Mouse (Mus musculus) left cerebral cortex, postnatal 4 days (tissue): ENCODE measurements at regions not wholly inside any gene's neighbourhood (a gene's known extent, or its start where the extent isn't known, plus 50 kb on each side); places are given as distances from the start of the nearest gene placed in this dataset.
"Not testable (repeated sequence)": the region's sequence is repeated elsewhere in the genome, so short reads cannot be mapped to it uniquely, and the experiment has no call there.

ENCODE experiments used
- DNase-seq: peaks from one replicate; pipeline ENCODE4 v3.0.0-alpha.2; 2022
- intact Hi-C: fragments of 180-260 bp; cut with DNase I; formaldehyde crosslinking; loops from one replicate; pipeline ENCODE4 v1.15.1; 2025

DNA sequence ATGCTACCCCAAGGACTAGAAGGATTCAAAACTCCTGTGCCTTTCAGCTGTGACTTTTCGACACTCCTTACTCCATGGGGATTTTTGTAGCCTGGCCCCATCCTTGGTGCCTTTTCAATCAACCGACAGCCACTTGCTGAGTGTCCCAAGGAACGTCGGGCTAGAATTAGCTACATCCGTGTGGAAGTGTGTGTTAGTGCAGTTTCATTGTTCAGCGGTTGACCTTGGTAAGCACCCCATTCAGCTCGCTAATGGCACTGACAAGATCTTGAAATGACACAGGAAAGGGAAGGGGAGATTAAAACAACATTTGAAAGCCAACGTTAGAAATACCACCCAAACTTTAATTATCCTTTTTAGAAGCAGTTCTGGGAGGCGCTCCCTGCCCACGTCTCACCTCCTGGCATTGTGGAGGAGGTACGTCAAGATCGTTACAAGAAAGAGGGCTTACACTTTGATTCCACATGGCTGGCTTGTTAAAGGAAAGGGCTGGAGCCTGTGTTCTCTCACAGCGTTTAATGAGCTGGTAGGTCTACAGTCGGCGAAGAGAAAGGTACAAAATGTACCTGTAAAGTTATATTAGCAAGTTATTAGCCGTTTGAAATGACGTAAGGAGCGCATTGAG lies 536.4 kb downstream of the Fam19a2 start:
- intact Hi-C loops, result no loop called here
- DNase-seq, result no peak

DNA sequence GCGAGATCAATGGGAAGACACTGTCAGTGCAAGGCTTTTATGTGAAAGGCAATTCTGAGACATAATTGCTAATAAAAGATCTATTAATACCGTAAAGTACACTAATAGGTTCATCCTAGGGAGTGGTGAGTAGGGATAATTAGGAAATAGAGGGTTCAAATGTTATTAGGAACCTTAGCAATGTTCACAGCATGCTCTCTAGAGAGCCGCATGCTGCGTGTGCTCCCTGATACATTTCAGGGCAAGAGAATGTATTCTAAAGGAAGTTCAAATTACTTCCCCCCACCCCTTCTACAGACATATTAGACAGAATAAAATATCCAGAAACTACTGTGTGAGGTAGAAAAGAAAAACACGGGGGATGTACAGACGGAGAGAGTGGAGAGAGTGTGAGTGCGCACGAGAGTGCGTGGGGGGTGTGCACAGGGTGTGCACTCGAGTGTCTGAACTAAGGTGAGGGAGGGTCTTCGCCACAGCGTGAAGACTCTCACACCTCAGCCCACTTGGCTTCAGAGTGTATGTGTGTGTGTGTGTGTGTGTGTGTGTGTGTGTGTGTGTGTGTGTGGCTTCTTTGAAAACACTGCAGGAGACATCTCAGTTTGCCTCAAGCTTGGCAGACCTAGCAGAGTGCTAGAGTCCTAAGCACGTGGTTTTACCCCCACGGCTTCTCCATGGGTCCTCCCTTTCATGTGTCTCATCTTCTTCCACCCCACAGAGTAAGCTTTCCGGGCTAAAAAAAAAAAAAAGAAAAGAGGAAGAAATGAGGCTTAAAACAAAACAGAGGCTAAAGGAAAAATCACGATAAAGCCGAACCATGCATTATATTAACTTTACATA lies 537.1 kb downstream of the Fam19a2 start:
- intact Hi-C loops, result no loop called here
- no peak for DNase-seq

DNA sequence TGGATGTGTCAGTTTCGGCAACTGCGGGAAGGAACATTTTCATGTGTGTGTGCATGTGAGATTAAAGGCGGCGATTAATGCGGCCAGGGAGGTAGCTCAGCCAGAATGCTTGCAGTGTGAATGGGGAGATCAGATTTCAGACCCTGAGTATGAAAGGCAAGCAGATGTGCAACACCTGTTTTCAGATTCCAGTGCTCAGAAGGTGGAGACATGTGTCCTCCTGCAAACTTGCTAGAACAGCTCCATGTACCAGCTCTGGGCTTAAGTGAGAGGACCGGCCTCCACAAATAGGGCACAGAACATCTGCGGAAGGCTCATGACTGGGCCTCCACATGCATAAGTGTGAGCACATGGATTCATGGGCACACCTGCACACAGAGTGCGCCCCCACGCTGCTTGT lies 547.1 kb downstream of the Fam19a2 start:
- intact Hi-C loops, result no loop called here
- DNase-seq, result no peak

DNA sequence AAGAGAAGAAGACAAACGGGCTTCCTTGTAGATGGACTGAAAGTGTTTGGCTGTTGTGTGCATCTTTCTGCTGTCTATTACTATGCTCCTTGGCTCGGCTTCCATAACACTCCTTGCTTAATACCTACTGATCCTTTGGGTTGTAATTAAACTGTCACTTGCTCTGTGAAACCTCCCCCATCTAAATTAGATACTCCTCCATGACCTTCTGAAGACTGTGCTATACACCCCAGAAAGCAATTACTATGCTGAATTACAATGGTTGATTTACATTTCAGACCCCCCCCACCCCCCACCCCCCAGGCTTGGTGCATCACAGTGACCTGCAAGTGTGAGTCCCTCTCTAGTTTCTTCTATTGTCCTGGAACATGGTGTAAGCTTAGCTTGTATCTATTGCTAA lies 549.3 kb downstream of the Fam19a2 start:
- no peak for DNase-seq
- intact Hi-C loops, result no loop called here

DNA sequence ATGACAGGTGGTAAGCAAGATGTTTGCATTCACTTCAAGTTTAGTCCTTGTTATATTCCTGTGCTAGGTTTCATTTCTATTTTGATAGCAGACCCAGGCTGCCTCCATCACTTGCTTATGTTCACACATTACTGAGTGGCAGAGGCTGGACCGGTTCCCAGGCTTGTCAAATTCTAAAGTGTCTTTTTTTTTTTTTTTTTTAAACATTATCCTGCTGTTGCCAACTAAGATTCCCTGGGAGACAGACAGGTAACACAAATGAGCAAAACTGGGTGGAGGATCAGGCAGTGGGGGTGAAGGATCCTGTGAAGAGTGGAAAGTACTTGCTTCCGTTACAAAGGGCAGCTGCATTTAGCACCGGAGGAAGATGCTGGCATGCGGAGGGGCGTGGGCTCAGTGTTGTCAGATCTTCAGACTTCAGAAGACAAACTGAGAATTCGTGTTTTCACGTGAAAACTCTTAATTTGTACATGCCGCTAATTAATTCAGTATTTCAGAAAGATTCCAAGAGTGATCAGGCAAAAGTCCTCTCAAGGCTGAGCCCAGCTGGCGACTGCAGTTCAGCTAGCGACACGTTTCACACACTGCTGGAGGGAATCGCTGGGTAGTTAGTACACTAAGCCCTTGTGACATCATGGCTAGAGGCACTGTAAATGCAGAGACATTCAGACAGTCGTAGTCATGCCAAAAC lies 576.4 kb downstream of the Fam19a2 start:
- intact Hi-C loops, result no loop called here
- DNase-seq, result peak; percentile 4

DNA sequence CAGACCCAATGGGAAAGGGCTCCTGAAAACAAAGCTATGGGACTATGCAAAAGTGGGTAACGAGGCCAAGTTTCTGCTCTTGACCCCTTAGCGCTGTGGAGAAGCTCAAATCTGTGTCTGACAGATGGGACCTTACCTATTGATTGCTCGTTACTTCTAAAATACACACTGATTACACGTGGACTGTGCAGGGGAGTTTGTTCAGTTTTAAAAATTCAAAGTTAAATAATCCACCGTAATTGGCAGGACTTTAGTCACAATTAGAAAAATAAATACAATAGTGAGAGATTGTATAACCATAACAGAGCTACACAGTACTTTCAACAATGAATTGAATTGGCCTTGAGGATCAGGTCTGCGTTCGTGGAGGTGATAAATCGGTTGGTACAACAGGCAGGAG lies 578.3 kb downstream of the Fam19a2 start:
- intact Hi-C loops, result no loop called here
- no peak for DNase-seq

DNA sequence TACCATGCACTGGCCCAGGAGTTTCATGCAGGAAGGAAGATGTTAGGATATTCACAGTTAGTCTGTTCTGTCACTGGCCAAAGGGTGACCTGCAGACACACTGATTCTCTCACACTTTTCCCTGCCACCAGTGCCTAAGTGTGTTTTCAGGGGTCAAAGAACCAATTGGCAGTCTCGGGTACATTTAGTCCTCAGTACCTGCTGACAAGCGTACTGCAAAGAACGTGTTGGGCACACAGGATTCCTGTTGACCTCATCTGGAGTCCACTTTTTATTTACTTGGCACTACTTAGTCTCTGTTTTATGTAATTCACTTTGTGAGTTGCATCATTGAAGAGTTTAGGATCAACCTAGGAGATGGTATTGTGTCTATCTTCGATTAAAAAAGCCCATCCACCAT lies 579.8 kb downstream of the Fam19a2 start:
- no peak for DNase-seq
- intact Hi-C loops, result no loop called here

DNA sequence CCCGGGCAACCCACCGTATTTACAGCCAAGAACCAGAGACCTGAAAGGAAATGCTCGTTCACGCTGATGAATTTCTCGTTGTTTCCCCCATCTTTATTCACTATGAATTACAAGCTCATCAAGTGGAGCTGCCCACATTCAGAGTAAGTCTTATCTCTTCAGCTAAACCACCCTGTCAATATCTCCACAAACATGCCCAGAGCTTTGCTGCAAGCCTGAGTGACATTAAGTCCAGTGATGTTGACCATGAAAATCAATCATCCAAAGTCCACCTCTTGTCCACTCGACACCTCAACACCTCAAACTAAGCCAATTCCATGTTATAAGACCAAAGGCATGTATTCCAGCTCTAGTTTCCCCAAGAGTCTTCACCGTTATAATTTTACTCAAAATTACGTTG lies 582.8 kb downstream of the Fam19a2 start:
- no peak for DNase-seq
- intact Hi-C loops, result no loop called here

DNA sequence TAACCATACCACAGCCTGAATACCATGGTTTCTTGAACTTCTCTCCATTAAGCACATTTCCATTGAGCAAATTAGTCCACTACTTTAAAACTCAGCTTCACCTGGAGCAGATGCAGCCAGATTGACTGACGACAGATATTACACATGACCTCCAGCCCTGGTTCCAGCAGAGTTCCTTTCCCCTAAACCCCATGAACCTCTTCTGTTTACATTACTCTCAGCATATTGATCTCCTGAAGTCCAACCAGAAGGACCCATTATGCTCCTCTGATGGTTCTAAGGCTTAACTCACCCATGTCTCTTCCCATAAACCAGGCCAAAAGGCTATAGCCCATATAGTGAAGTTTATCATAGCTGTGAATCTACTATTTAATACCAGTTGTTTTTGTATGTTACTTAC lies 584.8 kb downstream of the Fam19a2 start:
- intact Hi-C loops, result no loop called here

DNA sequence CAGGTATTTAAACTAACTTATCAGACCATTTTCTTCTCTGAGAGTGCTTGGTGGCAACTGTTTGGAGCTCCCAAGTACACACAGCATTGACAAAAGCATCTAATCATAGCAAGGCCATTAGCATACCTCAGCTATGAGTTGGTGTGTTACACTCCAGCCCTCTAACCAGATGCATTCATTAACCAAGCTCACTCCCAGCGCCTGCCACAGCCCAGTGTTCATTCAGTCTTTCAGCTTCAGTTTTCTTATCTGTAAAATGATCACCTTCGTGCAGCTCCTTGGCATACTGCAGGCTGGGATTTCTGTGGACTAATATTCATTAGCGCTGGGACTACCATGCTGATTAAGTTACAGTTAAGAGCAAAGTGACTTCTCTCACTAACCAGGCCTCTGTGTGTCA lies 611.7 kb downstream of the Fam19a2 start:
- intact Hi-C loops, result no loop called here
- no peak for DNase-seq

More for the DNA sequence above, 584.8 kb downstream of the Fam19a2 start:
- DNase-seq, result no peak

DNA sequence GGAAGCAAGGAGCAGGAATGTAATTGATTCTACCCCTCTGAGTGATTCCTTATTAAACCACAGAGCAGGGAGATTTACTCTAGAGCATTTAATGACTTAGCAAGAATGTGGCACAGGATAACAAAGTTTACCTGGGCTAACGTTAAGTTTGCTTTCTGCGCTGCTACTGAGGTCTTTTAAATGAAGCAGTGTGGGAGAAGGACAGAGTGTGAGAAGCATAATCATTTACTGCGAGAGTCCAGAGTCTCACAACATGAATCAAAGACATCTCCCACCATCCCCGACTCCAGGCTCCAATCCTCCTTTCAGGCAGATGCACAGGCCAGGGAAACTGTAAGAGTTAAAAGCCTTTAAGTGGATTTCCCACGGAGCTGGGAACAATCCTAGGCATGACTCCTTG lies 612.1 kb downstream of the Fam19a2 start:
- intact Hi-C loops, result no loop called here
- DNase-seq, result no peak

DNA sequence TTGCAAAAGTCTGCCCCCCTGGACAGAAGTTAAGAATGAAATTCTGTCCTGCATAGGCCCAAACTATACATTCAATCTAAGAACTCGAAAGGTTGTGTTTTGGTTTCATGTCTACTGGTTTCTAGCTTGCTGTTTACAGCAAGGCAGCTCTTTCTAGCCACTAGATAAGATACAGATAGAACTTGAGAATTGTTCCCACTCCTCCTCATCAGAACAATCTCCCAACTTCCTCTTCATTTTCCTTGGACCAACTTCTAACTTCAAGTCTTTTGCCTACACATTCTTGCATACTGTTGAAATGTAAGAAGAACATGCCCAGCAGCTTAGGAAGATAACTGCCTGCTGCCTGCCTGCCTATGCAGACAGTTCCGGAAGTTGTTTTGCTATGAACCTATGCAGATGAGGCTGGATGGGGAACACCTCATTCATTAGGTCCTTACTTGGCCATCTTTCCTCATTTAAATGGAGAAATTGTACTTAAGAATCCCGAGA lies 624.9 kb downstream of the Fam19a2 start:
- no peak for DNase-seq
- intact Hi-C loops, result no loop called here

DNA sequence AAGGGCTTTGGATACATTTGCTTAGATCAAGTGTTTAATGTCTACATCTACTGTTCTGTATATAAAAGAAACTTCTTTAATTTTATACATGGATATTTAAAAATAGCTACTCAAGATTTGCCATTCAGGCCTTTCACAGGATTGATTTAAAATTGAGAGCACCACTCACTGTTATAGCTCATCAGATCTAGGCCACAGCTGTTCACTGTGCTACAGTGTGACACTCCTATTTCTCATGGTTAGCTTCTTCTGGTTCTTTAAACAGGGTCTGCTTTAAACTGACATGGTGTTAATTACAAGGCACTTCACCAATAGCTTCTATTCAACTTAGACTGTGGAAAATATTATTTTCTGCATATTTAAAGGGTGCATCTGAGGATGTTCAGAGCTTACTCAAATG lies 655.3 kb downstream of the Fam19a2 start:
- no peak for DNase-seq

DNA sequence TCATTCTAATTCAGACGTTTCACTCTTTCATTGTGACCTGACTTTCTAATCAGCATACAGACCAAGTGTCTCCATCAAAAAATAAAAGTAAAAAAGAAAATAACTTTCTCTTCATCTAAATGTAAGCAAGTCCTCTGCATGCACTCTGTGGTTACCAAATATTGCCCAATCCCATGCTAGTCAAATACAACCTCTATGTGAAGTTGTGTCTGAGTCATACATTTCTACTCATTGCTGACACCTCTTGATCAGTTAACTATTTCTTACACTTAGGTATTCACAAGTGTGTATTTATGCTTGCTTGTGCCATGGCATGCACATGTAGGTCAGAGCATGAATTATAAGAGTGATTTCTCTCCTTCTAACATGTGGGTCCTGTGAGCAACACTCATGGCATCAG lies 666.2 kb downstream of the Fam19a2 start:
- no peak for DNase-seq
- intact Hi-C loops, result no loop called here

More for the DNA sequence above, 655.3 kb downstream of the Fam19a2 start:
- intact Hi-C loops, result no loop called here

DNA sequence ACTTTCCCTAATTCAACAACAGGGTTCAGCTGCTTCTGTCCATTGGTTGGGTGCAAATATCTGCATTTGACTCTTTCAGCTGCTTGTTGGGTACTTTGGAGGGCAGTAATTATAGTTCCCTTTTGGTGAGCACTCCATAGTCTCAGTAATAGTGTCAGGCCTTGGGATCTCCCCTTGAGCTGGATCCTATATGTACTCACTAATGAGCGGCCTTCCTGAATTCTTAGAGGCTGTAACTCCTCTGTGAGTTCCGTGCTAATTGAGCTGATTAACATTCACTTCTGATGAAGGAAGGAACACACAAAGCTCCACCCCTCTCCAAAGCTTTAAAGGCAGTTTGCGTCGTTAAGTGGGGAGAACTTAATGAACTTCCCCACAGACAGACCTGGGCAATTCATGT lies 674.9 kb downstream of the Fam19a2 start:
- DNase-seq, intact Hi-C loops: not testable (repeated sequence)
